Mouse (Mus musculus) induced T-regulatory cell, adult 2 months (primary cell): Measurements from ENCODE around the gene Afg3l1.
"Not testable (repeated sequence)": the region's sequence is repeated elsewhere in the genome, so short reads cannot be mapped to it uniquely, and the experiment has no call there.

Experiments
- DNase-seq: peaks from one replicate; pipeline ENCODE4 v3.0.0-alpha.2; 2012; ENCODE audit warnings: low read depth

The Afg3l1 gene

DNA sequence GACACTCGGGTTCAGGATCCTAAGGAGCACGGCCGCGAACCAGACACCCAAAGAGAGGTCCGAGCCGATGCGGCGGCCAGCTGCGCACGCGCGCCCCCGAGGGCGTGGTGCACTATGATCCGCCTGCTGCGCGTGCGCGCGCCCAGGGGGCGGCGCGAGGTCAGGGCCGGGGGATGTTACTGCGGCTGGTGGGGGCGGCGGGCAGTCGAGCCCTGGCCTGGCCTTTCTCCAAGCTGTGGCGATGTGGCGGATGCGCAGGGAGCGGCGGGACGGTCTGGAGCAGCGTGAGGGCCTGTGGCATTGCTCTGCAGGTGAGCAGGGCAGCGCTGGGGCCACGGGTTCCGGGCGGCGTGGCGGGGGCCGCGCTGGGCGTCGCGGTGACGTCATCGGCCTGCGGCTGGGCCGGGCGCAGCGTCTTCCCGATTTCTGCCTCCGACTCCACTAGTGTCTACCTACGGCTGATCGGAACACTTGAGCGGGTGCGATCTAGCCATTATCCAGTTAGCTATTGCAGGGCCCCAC is at the start of gene Afg3l1:
Afg3l1 (plus strand) TSS at position 167 of the 522 bp plus-strand sequence.
- DNase-seq = peak; percentile 93

GRCm38 (mm10) chr8:123428343-123428893 is 49.3 kb upstream of the Afg3l1 start:
- DNase-seq = no peak

- no peak for DNase-seq
Observed at GRCm38 (mm10) chr8:123428939-123429721, 48.6 kb upstream of the Afg3l1 start.

DNA sequence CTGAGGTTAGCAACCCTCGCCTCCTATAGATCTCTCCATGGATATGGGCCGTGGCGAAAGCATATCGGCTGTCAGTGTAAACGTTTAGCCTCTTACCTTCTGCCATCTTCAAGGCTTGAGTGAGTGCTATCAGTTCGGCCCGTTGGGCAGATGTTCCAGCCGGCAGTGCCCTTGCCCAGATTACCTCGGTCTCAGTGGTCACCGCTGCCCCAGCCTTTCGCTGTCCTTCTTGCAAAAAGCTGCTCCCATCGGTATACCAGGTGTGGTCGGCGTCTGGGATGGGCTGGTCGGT is 48.0 kb upstream of the Afg3l1 start:
- DNase-seq = not testable (repeated sequence)

GRCm38 (mm10) chr8:123430936-123431335 is 46.8 kb upstream of the Afg3l1 start:
- DNase-seq = not testable (repeated sequence)

- DNase-seq = no peak
Observed at GRCm38 (mm10) chr8:123431616-123432365, 45.9 kb upstream of the Afg3l1 start.

- no peak for DNase-seq
Observed at GRCm38 (mm10) chr8:123432381-123432780, 45.3 kb upstream of the Afg3l1 start.

GRCm38 (mm10) chr8:123433241-123433974 is 44.3 kb upstream of the Afg3l1 start:
- DNase-seq = not testable (repeated sequence)

DNA sequence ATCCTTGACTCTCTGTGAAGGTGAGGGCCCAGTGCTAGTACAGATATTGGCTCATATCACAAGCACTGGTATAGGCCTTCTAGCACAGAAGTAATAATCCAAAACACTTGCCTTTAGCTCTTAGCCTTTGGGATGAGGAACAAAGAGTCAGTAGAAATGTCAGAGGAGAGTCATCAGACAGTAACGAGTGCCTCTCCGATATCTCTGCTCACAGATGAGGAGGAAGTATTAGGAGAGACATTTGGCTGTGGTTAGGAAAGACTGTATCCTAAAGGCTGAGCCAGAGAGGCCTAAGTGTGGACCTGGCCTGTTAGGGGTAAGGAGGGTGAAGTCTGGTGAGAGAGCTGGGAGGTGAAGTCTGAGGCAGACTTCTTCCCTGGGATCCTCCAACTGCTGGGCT is 35.9 kb upstream of the Afg3l1 start:
- peak; percentile 6 for DNase-seq

DNA sequence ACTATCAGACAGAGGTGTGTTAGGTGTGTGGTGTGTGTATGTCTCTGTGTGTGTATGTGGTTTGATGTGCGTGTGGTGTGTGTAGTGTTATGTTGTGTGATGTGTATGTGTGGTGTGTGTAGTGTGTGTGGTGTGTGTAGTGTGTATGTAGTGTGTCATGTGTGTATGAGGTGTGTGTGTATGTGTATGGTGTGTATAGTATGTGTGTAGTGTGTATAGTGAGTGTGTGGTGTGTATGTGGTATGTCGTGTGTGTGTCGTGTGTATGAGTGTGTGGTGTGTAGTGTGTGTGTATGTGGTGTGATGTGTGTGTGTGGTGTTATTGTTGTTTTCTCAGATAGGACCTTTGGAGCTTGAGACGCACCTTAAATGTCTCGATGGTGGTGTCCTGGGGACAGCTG is 35.4 kb upstream of the Afg3l1 start:
- no peak for DNase-seq

GRCm38 (mm10) chr8:123442871-123443575 is 34.7 kb upstream of the Afg3l1 start:
- DNase-seq = peak; percentile 93

DNA sequence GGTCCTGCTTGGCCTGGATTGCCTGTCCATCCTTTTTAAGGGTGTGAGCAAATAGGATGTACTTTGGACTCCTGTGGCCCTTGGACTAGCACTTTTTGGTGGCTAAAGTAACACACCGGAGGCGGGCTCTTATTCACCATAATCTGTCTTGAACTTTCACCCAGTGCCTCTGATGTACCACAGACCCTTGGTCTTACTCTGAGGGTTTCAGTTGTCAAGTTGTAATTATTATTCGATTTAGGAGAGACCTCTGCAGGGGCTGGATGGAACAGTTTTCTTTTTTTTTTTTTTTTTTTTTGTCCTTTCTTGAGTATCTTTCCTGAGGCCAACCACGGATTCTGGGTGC is 34.2 kb upstream of the Afg3l1 start:
- no peak for DNase-seq

GRCm38 (mm10) chr8:123444131-123444530 is 33.6 kb upstream of the Afg3l1 start:
- no peak for DNase-seq

DNA sequence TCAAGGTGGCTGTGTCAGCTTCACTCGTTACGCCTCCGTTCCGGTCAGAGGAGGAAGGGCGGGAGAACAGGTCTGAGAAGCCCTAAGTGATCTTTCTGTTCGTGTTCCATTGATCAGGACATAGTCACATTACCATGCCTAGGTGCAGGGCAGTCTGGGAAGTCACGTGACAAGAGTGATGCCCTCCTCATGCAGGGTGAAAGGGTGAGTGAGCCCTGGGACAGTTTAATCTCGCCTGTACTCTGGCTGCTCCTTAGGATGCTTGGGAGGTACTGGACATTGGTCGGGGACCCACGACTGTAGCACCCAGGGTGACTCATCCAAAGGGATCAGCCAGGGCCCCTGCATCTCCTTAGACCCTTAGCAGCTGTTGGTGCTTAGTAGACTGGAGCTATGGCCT is 31.7 kb upstream of the Afg3l1 start:
- no peak for DNase-seq

- DNase-seq = no peak
Observed at GRCm38 (mm10) chr8:123446799-123447198, 30.9 kb upstream of the Afg3l1 start.

- no peak for DNase-seq
Observed at GRCm38 (mm10) chr8:123450783-123451182, 26.9 kb upstream of the Afg3l1 start.

DNA sequence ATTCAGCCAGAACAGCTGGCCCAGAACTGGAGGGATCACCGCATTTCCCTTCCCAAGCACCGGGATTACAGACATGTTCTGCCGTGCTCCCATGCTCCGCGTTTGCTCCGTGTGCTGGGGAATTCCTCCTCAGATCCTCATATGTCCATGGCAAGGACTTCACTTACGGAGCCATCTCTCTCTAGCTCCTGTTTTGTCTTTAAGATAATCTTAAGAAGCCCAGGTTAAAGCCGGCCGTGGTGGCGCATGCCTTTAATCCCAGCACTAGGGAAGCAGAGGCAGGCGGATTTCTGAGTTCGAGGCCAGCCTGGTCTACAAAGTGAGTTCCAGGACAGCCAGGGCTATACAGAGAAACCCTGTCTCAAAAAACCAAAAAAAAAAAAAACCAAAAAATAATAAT is 26.0 kb upstream of the Afg3l1 start:
- not testable (repeated sequence) for DNase-seq

- DNase-seq = no peak
Observed at GRCm38 (mm10) chr8:123452149-123452548, 25.6 kb upstream of the Afg3l1 start.

- DNase-seq = no peak
Observed at GRCm38 (mm10) chr8:123453291-123453690, 24.4 kb upstream of the Afg3l1 start.

DNA sequence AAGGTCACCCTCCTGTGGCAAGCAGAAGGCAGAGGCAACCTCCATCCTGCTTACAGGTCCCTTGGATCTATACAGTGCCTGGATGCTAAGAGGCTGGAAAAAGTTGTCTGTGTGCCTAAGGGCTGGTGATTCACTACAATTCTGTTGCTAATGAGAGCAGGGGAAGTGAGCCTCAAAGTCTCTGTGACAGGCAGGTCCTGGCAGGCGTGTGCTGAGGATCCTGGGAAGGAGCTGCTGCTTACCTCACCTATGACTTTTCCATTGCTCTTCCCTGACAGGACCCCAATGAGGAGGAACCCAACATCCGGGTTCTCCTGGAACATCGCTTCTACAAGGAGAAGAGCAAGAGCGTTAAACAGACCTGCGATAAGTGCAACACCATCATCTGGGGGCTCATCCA is 23.8 kb upstream of the Afg3l1 start:
- no peak for DNase-seq

GRCm38 (mm10) chr8:123454559-123454958 is 23.1 kb upstream of the Afg3l1 start:
- DNase-seq = no peak

- no peak for DNase-seq
Observed at GRCm38 (mm10) chr8:123463651-123464050, 14.1 kb upstream of the Afg3l1 start.
